ENCODE assay signal across 16 mouse cellular contexts in the genomic region with DNA sequence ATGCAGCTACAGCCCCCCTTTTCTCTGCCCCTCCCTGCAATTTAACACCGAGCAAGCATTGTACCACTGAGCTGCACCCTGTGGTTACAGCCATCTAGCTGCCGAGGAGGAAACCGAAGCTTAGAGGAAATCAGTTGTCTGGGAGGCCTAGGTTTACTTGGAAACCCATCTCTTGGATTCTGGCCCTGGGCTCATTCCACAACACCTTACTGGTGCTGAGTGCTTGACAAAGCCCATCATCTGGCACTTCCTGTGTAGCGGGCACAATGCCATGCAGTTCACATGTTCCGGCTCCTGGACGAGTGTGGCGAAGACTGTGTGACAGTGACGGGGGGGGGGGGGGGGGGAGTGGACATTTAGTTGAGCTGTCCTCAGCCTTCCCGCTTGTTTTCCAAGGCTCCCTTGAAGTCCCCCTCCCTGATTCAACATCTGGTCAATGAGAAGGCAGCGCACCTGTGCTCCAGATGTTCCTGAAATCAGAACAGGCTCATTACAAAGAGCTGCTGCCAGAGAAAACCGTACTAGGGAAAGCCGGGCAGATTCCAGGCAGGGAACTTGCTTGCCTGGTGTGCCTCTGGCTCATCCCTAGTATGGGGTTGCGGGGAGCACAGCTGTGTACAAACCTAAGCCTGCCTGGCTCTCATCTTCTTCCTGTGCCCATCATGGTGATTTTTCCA. TPM values are rescaled to one million over a fixed set of nuclear protein-coding genes. Genes with fewer than 3 reads are reported as not detected.
DNase-seq lines count a peak whose midpoint lies in the region; ATAC-seq and TF ChIP-seq lines count a peak whose summit lies in the region.
"Had no signal": no experiment of that assay in that cellular context is flagged by ENCODE, and none has a peak within 500 bp of the region (broad histone marks: within the 10 kb centered on the region; RNA-seq: fewer than 3 reads in every experiment).

No protein-coding gene starts in this region.

- H3K4me2 ChIP-seq in neural tube, embryonic 15.5 days, result no peak overlapping the region
- H3K4me2 ChIP-seq in limb, embryonic 12.5 days, result peak overlapping the region; percentile 23
- H3K4me2 ChIP-seq: neural tube, embryonic 12.5 days had no signal

- no peak for TF ChIP-seq CTCF in layer of hippocampus, adult 2 months (conservative IDR thresholded peaks at IDR 0.05)

- H3K9me3 ChIP-seq in neural tube, embryonic 15.5 days (replicated peaks), result no peaks in the 10 kb centered on the region
- no peaks in the 10 kb centered on the region for H3K9me3 ChIP-seq in limb, embryonic 12.5 days
- H3K9me3 ChIP-seq: forebrain, embryonic 10.5 days; G1E; neural tube, embryonic 12.5 days had no signal

- no peaks in the 10 kb centered on the region for H3K36me3 ChIP-seq in neural tube, embryonic 15.5 days
- H3K36me3 ChIP-seq in limb, embryonic 12.5 days, result no peaks in the 10 kb centered on the region
- H3K36me3 ChIP-seq: forebrain, embryonic 10.5 days; G1E; neural tube, embryonic 12.5 days had no signal

- WGBS in neural tube, embryonic 15.5 days, result 50% methylated on average over 12 of the region's 13 CpGs
- WGBS in limb, embryonic 12.5 days, result 15% methylated on average over 12 of the region's 13 CpGs

- no peaks in the 10 kb centered on the region for H3K27me3 ChIP-seq in neural tube, embryonic 15.5 days (replicated peaks)
- no peaks in the 10 kb centered on the region for H3K27me3 ChIP-seq in limb, embryonic 12.5 days
- H3K27me3 ChIP-seq: neural tube, embryonic 12.5 days had no signal

- peak; percentile 53 for DNase-seq in neural tube, embryonic 10.5 days (ENCODE audit: extremely low spot score, low spot score)
- peak; percentile 36 to 72 for DNase-seq in heart, adult 9 months (ENCODE audit: low spot score in 2 of 2)
- DNase-seq in frontal cortex, postnatal 36 days (ENCODE audit: low spot score in 2 of 2), result no peak
- DNase-seq in layer of hippocampus, adult 2 months (ENCODE audit: low spot score in 2 of 2), result no peak
- DNase-seq: adrenal gland, adult 8-10 months; cerebellum, adult 11-12 months; spleen, adult 18-20 months; thymus, postnatal 14 days had no signal

- H3K4me1 ChIP-seq in neural tube, embryonic 15.5 days, result peaks cover 7% of the 10 kb centered on the region
- peaks cover 30% of the 10 kb centered on the region for H3K4me1 ChIP-seq in limb, embryonic 12.5 days (replicated peaks)

- H3K9ac ChIP-seq in neural tube, embryonic 15.5 days (replicated peaks), result no peak overlapping the region
- H3K9ac ChIP-seq in limb, embryonic 12.5 days (replicated peaks), result no peak overlapping the region; the same call in 1 of the 2 replicates
- H3K9ac ChIP-seq: neural tube, embryonic 12.5 days had no signal

- H3K4me3 ChIP-seq in neural tube, embryonic 15.5 days (replicated peaks), result no peak overlapping the region
- no peak overlapping the region for H3K4me3 ChIP-seq in limb, embryonic 12.5 days (replicated peaks)
- no peak overlapping the region for H3K4me3 ChIP-seq in layer of hippocampus, adult 2 months
- H3K4me3 ChIP-seq: forebrain, embryonic 10.5 days; neural tube, embryonic 12.5 days had no signal

- ATAC-seq in neural tube, embryonic 15.5 days (ENCODE audit: low FRiP score), result no peak
- ATAC-seq in limb, embryonic 12.5 days (ENCODE audit: insufficient number of reproducible peaks, insufficient read depth, low FRiP score, low TSS enrichment, low read depth), result peak; percentile 56; the same call in 1 of the 2 replicates
- ATAC-seq in frontal cortex, adult (ENCODE audit: low TSS enrichment), result no peak
- ATAC-seq: hindbrain, embryonic 16.5 days had no signal

- no peak overlapping the region for H3K27ac ChIP-seq in neural tube, embryonic 15.5 days (replicated peaks)
- peak overlapping the region; percentile 69 for H3K27ac ChIP-seq in limb, embryonic 12.5 days
- H3K27ac ChIP-seq in layer of hippocampus, adult 2 months, result no peak overlapping the region
- H3K27ac ChIP-seq: forebrain, embryonic 10.5 days; macrophage; neural tube, embryonic 12.5 days had no signal

RNA-seq across cellular contexts. Expression of gene Sys1, which starts 4.6 kb away (rescaled TPM):
- 86.8 and 92.7 TPM in 2 replicates for polyA plus RNA-seq in neural tube, embryonic 15.5 days (2015; fragmentation: Nextera tagmentation; extraction: Ambion mirVana)
- polyA plus RNA-seq in limb, embryonic 12.5 days (2016; fragmentation: Nextera tagmentation; extraction: Ambion mirVana), result 55.2 and 59.2 TPM in 2 replicates
- 10 to 100 TPM; 40.8 to 41.0 TPM for total RNA-seq in layer of hippocampus, adult 2 months (2021)

RNA-seq across cellular contexts. Expression of gene Sdc4, which starts 8.5 kb away (rescaled TPM):
- polyA plus RNA-seq in neural tube, embryonic 15.5 days (2015; fragmentation: Nextera tagmentation; extraction: Ambion mirVana), result 9.0 and 26.2 TPM in 2 replicates
- 34.3 and 36.5 TPM in 2 replicates for polyA plus RNA-seq in limb, embryonic 12.5 days (2016; fragmentation: Nextera tagmentation; extraction: Ambion mirVana)
- 100 to 1,000 TPM; 122 to 137 TPM for total RNA-seq in layer of hippocampus, adult 2 months (2021)
- polyA plus RNA-seq: G1E had no signal

RNA-seq across cellular contexts. Expression of gene Gm20458, which starts 8.6 kb away (rescaled TPM):
- polyA plus RNA-seq in neural tube, embryonic 15.5 days (2015; fragmentation: Nextera tagmentation; extraction: Ambion mirVana), result 4.5 and 5.8 TPM in 2 replicates
- 2.3 and 3.4 TPM in 2 replicates for polyA plus RNA-seq in limb, embryonic 12.5 days (2016; fragmentation: Nextera tagmentation; extraction: Ambion mirVana)
- 1 to 10 TPM; 6.2 to 6.9 TPM for total RNA-seq in layer of hippocampus, adult 2 months (2021)

RNA-seq across cellular contexts. Expression of gene Trp53tg5, which starts 21.4 kb away (rescaled TPM):
- polyA plus RNA-seq in neural tube, embryonic 15.5 days (2015; fragmentation: Nextera tagmentation; extraction: Ambion mirVana), result not detected in 2 replicates
- polyA plus RNA-seq in limb, embryonic 12.5 days (2016; fragmentation: Nextera tagmentation; extraction: Ambion mirVana), result not detected in 2 replicates
- total RNA-seq in layer of hippocampus, adult 2 months (2021), result not detected
- total RNA-seq: adrenal gland, adult 8-10 months; G1E had no signal
- polyA plus RNA-seq: forebrain, embryonic 10.5 days; G1E; hindbrain, embryonic 16.5 days; macrophage; neural tube, embryonic 12.5 days had no signal

RNA-seq across cellular contexts. Expression of gene Dbndd2, which starts 33.8 kb away (rescaled TPM):
- polyA plus RNA-seq in neural tube, embryonic 15.5 days (2015; fragmentation: Nextera tagmentation; extraction: Ambion mirVana), result 22.2 and 25.3 TPM in 2 replicates
- polyA plus RNA-seq in limb, embryonic 12.5 days (2016; fragmentation: Nextera tagmentation; extraction: Ambion mirVana), result 1.2 and 1.7 TPM in 2 replicates
- total RNA-seq in layer of hippocampus, adult 2 months (2021), result 100 to 1,000 TPM; 111 to 112 TPM

Comparison
In these comparisons a context has a peak if more than half of its experiments do, and no peak if none do; other contexts are left out.
1. DNase-seq: peak in neural tube, embryonic 10.5 days (single experiment) and heart, adult 9 months (2 of 2); none in frontal cortex, postnatal 36 days (0 of 2) and layer of hippocampus, adult 2 months (0 of 2).